Mouse (Mus musculus) intestine, postnatal 0 days (tissue): ENCODE data around the gene Dusp16. TPM values are rescaled to one million over a fixed set of nuclear protein-coding genes. Genes with fewer than 3 reads are reported as not detected.
A peak's percentile ranks its signal among the peaks of the same experiment; 100 is the strongest.

Experiments
- ATAC-seq: fragments of 200-750 bp; cut with Nextera tagmentation; 2 replicates; pipeline ENCODE4 v1.8.0; 2017; ENCODE audit warnings: mild to moderate bottlenecking, moderate TSS enrichment, moderate library complexity
- H3K27ac ChIP-seq: fragments of 300-500 bp; sonication (generic); 2 replicates; pipeline ENCODE4 v1.5.1; 2014; ENCODE audit warnings: mild to moderate bottlenecking, low read depth, low read length, moderate library complexity
- H3K27me3 ChIP-seq: fragments of 300-500 bp; sonication (generic); replicated peaks from 2 replicates; pipeline ENCODE4 v1.6.1; 2014; ENCODE audit warnings: low read length, mixed read lengths; ENCODE audit not compliant: control insufficient read depth, insufficient read depth
- H3K36me3 ChIP-seq: fragments of 300-500 bp; sonication (generic); 2 replicates; pipeline ENCODE4 v1.6.1; 2014; ENCODE audit warnings: mild to moderate bottlenecking, moderate library complexity; ENCODE audit not compliant: control insufficient read depth, insufficient read depth
- H3K4me1 ChIP-seq: fragments of 300-500 bp; sonication (generic); replicated peaks from 2 replicates; pipeline ENCODE4 v1.6.1; 2014; ENCODE audit warnings: antibody characterized with exemption, low read length, mixed read lengths; ENCODE audit not compliant: control insufficient read depth, insufficient read depth
- H3K4me2 ChIP-seq: fragments of 300-500 bp; sonication (generic); replicated peaks from 2 replicates; pipeline ENCODE4 v1.6.1; 2014; ENCODE audit warnings: low read depth, mild to moderate bottlenecking, moderate library complexity
- H3K4me3 ChIP-seq: fragments of 300-500 bp; sonication (generic); 2 replicates; pipeline ENCODE4 v1.5.1; 2014; ENCODE audit warnings: low read depth, low read length
- H3K9ac ChIP-seq: fragments of 300-500 bp; sonication (generic); 2 replicates; pipeline ENCODE4 v1.6.1; 2014; ENCODE audit warnings: mild to moderate bottlenecking, low read depth, low read length
- H3K9me3 ChIP-seq: fragments of 300-500 bp; sonication (generic); 2 replicates; pipeline ENCODE4 v1.6.1; 2016; ENCODE audit warnings: mixed run types; ENCODE audit not compliant: control insufficient read depth
- CTCF ChIP-seq: sonication (generic); IDR thresholded peaks from 2 replicates; pipeline ENCODE4 v1.5.1; 2016; ENCODE audit warnings: low read depth, mild to moderate bottlenecking, control low read depth, antibody characterized with exemption, moderate library complexity
- WGBS: fragments of 180-500 bp; shearing (Covaris S2); extraction: QIAGEN DNeasy Blood & Tissue Kit; methylation state at CpG from one replicate; pipeline ENCODE4 v1.1.7; 2014; 5-methylcytosine and 5-hydroxymethylcytosine counted together
- polyA plus RNA-seq: library from polyadenylated mRNA; unstranded; fragments of >200 nt; fragmentation: Nextera tagmentation; extraction: Ambion mirVana; gene quantifications from 2 replicates; pipeline ENCODE4 v1.2.1, GENCODE M21; 2015

Gene Dusp16
- polyA plus RNA-seq, 1 experiment from 2014 or later = 6.7 TPM

- H3K4me1 ChIP-seq = no peaks in the 10 kb centered on the region
- H3K4me3 ChIP-seq = no peak overlapping the region
- no peaks in the 10 kb centered on the region for H3K9me3 ChIP-seq
- no peak overlapping the region for H3K9ac ChIP-seq
- ATAC-seq = peak; percentile 7; the same call in 1 of the 2 replicates
- H3K4me2 ChIP-seq = peak overlapping the region; percentile 73
- TF ChIP-seq CTCF = peak; percentile 92
- no peak overlapping the region for H3K27ac ChIP-seq
- 17% methylated on average over 21 of the region's 21 CpGs for WGBS
- H3K36me3 ChIP-seq = no peaks in the 10 kb centered on the region
- no peaks in the 10 kb centered on the region for H3K27me3 ChIP-seq
Measured at GRCm38 (mm10) chr6:134793911-134794520, 1.6 kb upstream of the Dusp16 start.

- 59% methylated on average over 21 of the region's 21 CpGs for WGBS
Measured at GRCm38 (mm10) chr6:134793046-134793806, 801 bp upstream of the Dusp16 start.

DNA sequence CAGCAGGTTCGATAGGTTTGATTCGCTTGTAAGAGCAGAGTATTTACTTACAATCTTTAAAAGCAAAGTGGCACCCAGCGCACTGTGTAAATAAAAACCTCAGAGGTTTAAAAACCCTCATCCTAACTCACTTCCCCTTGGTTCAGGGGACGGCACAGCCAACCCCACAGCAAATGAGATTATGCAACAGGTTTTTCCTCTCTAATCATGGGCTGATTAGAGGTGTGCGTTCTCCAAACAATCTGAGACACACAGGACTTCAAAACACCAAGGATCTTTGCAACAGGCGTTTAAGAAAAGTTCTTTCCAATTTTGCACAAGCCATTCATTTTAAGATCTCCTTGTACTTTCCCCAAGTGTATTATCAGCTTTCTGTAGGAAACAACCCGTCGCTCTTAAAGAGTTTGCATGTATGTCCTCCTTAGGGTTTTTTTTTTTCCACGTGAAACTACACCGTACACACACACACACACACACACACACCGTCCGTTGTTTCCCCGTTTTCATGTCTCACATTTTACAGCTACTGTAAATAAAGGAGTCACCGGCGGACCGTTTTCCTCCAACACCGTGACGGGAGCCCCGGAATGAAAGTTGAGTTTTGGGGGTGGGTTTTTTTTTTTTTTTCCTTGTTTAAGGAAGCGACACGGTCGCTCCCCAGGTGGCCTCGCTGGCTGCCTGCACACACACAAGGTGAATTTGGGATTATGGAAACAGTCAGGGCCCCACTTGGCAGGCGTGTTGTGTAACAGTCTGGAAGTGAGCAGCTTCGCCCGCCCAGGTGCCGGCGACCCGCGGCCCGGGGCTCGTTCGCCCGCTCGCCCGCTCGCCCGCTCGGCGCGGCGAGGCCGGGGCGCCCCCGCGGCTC, 940 bp downstream of the Dusp16 start:
- peak; percentile 13; the same call in 1 of the 2 replicates for ATAC-seq
- no peaks in the 10 kb centered on the region for H3K36me3 ChIP-seq
- no peaks in the 10 kb centered on the region for H3K4me1 ChIP-seq
- peak overlapping the region; percentile 84 for H3K4me3 ChIP-seq
- H3K4me2 ChIP-seq = peak overlapping the region; percentile 73
- H3K9me3 ChIP-seq = no peaks in the 10 kb centered on the region
- H3K27ac ChIP-seq = peak overlapping the region; percentile 99
- peak overlapping the region; percentile 99 for H3K9ac ChIP-seq
- no peaks in the 10 kb centered on the region for H3K27me3 ChIP-seq
- no peak for TF ChIP-seq CTCF
- WGBS = under 1% methylated on average over 42 of the region's 46 CpGs

More at GRCm38 (mm10) chr6:134793046-134793806, 801 bp upstream of the Dusp16 start:
- H3K4me2 ChIP-seq = peak overlapping the region; percentile 73
- peak overlapping the region; percentile 99; the same call in 1 of the 2 replicates for H3K27ac ChIP-seq
- no peaks in the 10 kb centered on the region for H3K27me3 ChIP-seq
- H3K9ac ChIP-seq = peak overlapping the region; percentile 99
- TF ChIP-seq CTCF = no peak
- no peaks in the 10 kb centered on the region for H3K4me1 ChIP-seq
- no peaks in the 10 kb centered on the region for H3K36me3 ChIP-seq
- H3K4me3 ChIP-seq = peak overlapping the region; percentile 84
- H3K9me3 ChIP-seq = no peaks in the 10 kb centered on the region
- ATAC-seq = no peak

- H3K9ac ChIP-seq = no peak overlapping the region
- WGBS = 82% methylated on average over 6 of the region's 6 CpGs
- ATAC-seq = no peak
- no peaks in the 10 kb centered on the region for H3K27me3 ChIP-seq
- H3K4me3 ChIP-seq = no peak overlapping the region
- H3K36me3 ChIP-seq = no peaks in the 10 kb centered on the region
- no peaks in the 10 kb centered on the region for H3K4me1 ChIP-seq
- no peak overlapping the region for H3K4me2 ChIP-seq
- TF ChIP-seq CTCF = no peak
- H3K27ac ChIP-seq = no peak overlapping the region
- no peaks in the 10 kb centered on the region for H3K9me3 ChIP-seq
Measured at GRCm38 (mm10) chr6:134789100-134789499, 3.3 kb downstream of the Dusp16 start.

DNA sequence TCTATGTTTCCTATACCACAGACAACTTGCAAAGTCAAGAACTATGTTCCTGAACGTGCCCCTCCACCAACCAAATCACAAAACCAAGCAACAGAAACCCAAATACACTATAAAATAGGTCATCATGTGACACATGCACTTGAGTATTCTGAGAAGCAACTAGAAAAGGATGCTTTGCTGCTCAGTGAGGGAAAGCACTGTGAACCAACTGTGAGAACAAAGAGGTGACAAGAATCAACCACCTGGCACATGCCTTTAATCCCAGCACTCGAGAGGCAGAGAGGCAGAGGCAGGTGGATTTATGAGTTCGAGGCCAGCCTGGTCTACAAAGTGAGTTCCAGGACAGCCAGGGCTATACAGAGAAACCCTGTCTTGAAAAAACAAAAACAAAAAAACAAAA, 6.0 kb downstream of the Dusp16 start:
- TF ChIP-seq CTCF = no peak
- no peak for ATAC-seq
- Histone ChIP-seq H3K9me3 (no peaks in the 10 kb centered on the region), H3K27me3 (no peaks in the 10 kb centered on the region), H3K4me1 (no peaks in the 10 kb centered on the region), H3K9ac (no peak overlapping the region), H3K4me3 (no peak overlapping the region), H3K27ac (no peak overlapping the region), H3K36me3 (no peaks in the 10 kb centered on the region), H3K4me2 (no peak overlapping the region)
- 67% methylated on average over 3 of the region's 3 CpGs for WGBS

DNA sequence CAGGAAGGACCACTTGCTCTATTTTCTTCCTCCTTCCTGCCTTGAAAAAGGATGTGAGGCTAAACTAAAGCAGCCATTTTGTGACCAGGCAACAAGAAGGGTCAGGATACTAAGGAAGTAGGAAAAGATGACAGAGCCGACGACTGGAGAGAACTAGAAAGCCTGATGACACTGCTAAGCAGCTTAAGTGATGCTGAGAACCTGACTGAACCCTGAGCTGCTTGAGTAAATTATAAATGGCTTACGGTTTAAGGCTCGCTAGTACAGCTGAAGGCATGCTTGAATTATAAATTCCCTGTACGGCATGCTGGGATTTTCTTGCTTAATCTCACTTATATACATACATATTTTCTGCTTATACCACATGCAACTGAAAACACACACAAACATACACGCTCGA, 9.5 kb downstream of the Dusp16 start:
- ATAC-seq = no peak
- Histone ChIP-seq H3K4me3 (no peak overlapping the region), H3K4me2 (no peak overlapping the region), H3K9me3 (no peaks in the 10 kb centered on the region), H3K4me1 (no peaks in the 10 kb centered on the region), H3K36me3 (no peaks in the 10 kb centered on the region), H3K9ac (no peak overlapping the region), H3K27ac (no peak overlapping the region), H3K27me3 (no peaks in the 10 kb centered on the region)
- no peak for TF ChIP-seq CTCF
- WGBS = 90% methylated on average over 7 of the region's 7 CpGs
